Mouse (Mus musculus) cerebellum, adult 8-10 months (tissue): Measurements from ENCODE around the gene Scp2.

Source experiments
- DNase-seq: peaks from one replicate; pipeline ENCODE4 v3.0.0; 2022

The Scp2 gene

DNA sequence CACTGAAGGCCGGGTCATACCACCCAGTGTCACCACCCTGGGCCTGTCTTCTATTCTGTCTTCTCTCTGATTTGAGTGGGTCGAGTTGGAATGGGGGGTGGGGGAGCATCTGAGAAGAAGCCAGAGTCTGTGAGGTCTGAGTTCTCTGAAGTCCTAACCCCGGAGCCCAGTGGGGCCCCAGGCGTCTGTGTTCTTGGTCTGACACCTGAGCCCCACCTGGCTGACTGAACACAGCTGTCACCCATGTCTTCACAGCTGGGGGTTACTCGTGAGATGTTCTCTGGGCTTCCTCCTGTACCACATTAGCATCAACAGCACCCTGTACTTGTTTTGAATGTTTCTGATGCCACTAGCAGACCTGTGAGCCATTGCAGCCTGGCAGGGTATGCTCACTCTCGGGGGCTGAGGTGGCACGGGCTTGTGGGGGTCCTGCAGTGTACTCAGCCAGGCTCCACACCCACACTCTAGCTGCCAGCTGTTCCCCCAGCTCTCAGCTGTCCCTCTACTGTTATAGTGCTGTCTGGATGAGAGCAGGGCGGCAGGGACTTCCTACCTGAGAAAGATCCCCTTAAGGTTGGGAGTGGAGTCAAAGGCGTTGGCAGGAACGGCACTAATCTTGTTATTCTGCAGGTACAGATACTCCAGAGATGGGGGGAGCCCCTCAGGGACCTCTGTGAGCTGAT is 126.4 kb downstream of the Scp2 start:
- DNase-seq, result no peak

GRCm38 (mm10) chr4:108017839-108018238 is 127.0 kb downstream of the Scp2 start:
- DNase-seq, result no peak

GRCm38 (mm10) chr4:108016321-108016720 is 128.5 kb downstream of the Scp2 start:
- peak; percentile 37 for DNase-seq

DNA sequence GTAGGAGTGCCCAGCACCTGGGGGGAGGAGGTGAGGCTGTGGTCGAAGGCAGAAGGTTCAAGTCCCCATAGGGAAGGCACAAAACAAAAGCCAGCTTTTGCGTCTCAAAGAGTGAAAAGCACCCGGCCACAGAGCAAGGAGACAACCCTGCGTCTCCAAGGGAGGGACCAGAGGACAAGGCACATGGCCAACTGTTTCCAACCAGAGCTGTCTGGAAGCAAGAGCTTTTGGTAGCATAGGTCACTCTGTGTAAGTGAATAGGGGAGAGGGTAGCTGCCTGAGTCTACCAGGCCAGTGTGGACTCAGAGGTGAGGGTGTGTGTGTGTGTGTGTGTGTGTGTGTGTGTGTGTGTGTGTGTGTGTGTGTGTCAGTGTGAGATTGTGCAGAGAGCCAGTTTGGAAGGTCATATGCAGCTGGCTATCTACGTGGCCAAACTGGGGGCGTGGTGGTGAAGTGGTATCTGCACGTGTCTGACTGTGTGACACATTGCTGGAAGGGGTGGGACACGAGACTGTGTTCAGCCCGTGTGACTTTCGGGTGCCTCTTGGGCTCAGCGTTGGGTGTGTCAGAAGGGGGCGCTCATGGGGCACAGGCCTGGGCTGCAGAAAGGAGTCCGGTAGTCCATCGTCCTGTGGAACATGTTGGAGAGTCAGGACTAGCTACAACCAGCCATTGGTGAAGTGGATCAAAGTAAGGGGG is 129.6 kb downstream of the Scp2 start:
- DNase-seq, result no peak

DNA sequence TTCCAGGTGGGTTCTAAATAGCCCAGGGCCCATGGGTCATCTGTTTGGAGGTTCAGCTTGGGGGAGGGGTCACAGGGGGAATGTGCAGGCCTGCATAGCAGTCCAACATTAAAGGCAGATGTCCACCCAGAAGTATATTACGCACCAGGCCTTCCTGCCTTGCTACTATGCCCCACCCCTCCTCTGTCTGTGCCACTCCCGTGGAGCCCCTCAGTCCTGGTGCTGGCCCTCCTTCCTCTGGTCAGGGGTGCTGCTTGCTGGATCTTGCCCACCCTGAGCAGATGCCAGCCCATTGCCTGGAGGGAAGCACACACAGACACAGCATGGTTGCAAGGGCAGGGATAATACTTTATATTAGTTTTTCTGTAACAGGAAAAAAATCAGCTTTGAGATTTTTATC is 130.3 kb downstream of the Scp2 start:
- no peak for DNase-seq

- DNase-seq, result no peak
These were observed 136.3 kb downstream of the Scp2 start for GRCm38 (mm10) chr4:108008541-108008940.

GRCm38 (mm10) chr4:108007532-108008103 is 137.2 kb downstream of the Scp2 start:
- DNase-seq, result no peak

GRCm38 (mm10) chr4:108005328-108005727 is 139.5 kb downstream of the Scp2 start:
- DNase-seq, result no peak

DNA sequence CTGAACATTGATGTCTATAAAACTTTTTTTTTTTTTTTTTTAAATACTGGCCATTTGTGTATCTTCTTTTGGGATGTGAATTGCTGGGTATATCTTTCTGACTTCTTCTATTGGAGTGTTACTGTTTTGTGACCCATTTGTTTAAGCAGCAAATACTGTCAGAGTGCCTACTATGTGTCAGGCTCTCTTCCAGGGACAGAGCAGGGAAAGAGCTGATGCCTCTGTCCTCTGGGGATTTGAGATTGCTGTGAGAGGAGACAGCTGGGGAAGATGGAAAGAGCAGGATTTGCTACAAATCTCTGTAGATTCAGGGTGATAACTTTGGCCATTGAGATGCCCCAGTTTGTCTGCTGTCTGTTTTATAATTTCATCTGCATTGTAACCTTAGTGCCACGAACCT is 145.4 kb downstream of the Scp2 start:
- no peak for DNase-seq

DNA sequence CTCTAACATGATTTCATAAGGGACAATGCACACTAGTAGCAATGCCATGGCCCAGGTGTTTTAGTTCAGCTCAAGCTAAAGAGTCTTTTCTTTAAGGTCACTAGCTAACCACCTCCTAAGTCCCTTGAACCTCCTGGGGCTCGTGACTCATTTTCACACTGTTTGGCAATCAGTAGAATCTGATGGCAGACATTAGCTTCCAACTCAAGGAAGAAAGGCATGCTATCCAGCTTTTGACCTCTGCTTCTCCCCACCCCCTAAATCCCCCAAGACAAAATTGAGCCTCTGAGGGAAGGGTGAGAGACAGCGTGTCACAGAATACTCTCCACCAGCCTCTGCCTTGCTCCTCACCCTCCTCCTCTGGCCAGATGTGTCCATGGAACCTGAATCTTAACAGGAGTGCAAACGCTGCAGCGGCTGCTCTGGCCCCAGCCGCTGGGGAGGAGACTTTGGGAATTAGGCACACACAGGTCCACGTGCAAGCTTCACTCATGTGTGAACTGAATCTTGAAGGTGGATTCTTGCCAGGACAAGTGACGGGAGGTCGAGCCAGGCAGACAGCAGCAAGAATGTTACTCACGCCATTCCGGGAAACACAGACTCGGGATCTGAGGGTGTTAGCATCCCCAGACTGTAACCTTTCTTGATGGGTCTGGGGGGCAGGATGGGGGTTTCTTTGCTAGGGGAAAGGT is 146.0 kb downstream of the Scp2 start:
- no peak for DNase-seq

DNA sequence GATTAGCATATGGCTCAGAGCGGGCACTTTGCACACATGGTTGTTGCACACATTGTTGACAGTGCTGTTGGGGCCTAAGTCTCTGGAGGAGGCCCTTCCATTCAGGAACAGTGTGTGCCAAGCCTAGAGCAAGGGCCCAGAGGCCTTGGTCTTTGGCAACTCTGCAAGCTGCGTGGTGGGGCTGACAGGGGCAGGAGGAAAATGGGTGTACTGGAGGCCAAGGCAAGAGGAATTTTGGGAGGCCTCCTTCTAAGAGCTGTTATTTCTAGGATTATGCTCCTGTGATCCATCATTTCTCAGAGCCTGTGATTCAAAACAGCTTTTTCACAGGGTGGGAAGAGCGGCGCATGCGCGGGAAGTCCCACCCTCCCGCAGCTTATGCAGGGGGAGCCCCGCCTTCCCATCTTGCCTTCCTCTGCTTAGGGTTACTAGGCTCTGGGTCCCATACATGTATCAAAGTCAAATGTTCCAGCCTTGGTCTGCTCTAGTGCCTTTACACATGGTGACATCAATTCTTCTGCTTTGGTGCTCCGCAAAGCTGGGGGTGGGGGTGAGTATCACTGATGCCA is 148.3 kb downstream of the Scp2 start:
- no peak for DNase-seq

- no peak for DNase-seq
These were observed 149.1 kb downstream of the Scp2 start for GRCm38 (mm10) chr4:107995727-107996126.

DNA sequence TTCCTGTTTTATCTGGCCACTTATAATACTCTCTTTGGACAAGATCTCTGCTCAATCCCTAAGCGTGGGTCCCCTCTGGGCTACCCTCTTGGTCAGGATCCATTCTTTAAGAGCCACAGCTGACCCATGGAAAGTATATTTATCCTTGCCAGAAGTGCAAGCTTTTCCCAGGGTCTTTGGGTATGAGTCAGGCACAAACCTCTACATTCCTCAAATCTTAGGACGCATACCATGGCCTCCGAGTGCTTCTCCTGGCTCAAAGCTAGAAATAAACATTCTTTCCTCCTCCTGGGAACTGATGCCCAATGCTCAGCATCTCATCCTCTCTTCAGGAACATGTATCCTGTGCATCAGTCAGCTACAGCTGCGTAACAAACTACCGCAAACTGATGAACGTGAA is 149.8 kb downstream of the Scp2 start:
- no peak for DNase-seq
